Mouse (Mus musculus): Measurements from ENCODE around the gene Abl1.

The Abl1 gene

GRCm38 (mm10) chr2:31741728-31742127 is 53.6 kb downstream of the Abl1 start:
- no peak for DNase-seq (ENCODE audit: extremely low spot score, low spot score)

DNA sequence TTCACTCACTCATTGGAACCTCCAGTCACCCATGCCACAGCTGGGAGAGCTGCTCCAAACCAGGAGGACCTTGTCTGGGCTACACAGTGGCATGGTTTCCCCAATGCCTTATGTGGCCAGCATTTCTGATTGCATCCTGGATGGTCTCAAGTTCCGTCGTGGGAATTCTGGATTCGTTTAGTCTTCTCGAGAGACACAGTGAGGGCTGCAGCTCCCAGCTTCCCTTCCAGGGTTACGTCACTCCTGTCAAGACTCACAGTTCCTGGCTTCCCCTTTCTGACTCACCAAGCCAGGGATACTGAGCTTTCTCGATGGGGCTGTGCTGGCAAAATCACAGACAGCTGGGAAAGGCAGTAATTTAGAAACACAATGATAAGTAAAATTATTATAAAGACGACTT is 54.0 kb downstream of the Abl1 start:
- DNase-seq (ENCODE audit: extremely low spot score, low spot score), result no peak

- DNase-seq (ENCODE audit: extremely low spot score, low spot score), result no peak
Measured at GRCm38 (mm10) chr2:31745741-31746243, 57.6 kb downstream of the Abl1 start.

DNA sequence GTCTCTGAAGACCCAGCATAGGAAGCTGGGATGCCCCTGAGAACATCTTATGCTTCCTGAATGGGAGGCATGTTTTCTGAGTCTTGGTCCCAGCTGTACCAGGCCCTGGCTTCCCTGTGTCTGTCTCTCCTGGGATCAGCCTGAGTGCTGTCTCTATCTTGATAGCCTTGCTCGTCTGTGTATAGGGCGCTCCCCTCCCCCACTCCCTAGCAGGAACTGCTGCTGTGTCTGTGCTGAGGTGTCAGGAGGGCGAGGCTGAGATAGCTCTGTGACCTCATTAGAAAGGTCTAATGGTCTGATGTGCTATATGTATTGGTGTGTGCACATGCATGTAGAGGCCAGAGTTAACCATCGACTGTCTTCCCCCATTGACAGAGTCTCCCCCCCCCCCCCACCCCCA is 58.7 kb downstream of the Abl1 start:
- no peak for DNase-seq (ENCODE audit: extremely low spot score, low spot score)

- peak; percentile 57 for DNase-seq (ENCODE audit: extremely low spot score, low spot score)
Measured at GRCm38 (mm10) chr2:31749046-31749709, 61.0 kb downstream of the Abl1 start.

GRCm38 (mm10) chr2:31750133-31750532 is 62.0 kb downstream of the Abl1 start:
- no peak for DNase-seq (ENCODE audit: extremely low spot score, low spot score)

DNA sequence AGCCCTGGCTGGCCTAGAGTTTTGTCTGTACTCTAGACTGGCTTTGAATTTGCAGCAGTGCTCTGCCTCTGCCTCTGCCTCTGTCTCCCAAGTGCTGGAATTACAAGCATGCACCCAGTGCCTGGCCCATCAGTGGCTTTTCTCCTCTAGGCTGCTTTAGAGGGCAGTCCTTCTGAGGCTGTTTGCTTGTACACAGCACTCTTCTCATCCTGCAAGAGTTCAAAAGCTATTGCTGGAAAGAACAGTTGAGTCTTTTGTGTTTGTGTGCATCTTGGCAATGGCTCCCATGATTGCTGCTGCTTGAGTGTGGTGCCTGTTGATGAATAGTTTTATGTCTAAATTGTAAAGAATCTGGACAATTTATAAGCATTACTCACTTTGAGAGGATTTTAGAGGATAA is 69.3 kb downstream of the Abl1 start:
- no peak for DNase-seq (ENCODE audit: extremely low spot score, low spot score)

DNA sequence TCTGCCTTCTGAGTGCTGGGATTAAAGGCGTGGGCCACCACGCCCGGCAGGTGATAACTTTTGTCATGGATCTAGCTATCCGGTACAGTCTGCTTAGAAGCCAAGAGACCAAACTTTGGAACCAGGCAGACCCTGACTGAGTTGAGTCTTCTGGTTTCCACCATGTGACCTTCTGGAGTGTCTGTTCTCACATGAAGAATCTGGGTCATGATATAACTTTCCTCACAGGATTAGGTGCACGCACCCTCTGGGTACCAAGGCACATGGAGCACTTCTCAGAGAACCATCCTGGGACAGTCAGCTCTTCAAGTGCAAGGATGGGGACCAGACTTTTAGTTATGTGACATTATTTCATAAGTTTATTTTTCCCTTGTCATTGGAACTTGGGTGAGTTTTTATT is 70.8 kb downstream of the Abl1 start:
- no peak for DNase-seq (ENCODE audit: extremely low spot score, low spot score)

GRCm38 (mm10) chr2:31759751-31760460 is 71.7 kb downstream of the Abl1 start:
- peak; percentile 94 for DNase-seq (ENCODE audit: extremely low spot score, low spot score)

DNA sequence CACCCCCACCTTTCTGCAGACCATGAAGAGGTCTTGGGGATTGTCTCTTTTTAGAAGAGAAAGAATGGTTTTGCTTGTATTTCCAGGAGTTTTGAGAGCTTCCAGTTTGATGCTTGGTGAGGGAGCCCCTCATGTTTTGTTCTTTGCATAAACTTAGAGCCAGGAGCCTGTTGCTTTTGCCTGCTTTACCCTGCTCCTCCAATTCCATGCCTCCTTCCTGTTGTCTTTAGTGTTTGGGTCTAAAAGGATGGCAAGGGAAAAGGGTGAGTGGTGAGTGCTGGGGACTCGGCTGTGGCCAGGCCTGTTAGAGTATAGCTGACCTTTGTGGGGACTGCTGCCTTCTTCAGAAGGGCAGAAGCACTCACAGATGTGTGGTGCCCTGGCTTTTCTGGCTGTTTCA is 72.3 kb downstream of the Abl1 start:
- peak; percentile 58 for DNase-seq (ENCODE audit: extremely low spot score, low spot score)

DNA sequence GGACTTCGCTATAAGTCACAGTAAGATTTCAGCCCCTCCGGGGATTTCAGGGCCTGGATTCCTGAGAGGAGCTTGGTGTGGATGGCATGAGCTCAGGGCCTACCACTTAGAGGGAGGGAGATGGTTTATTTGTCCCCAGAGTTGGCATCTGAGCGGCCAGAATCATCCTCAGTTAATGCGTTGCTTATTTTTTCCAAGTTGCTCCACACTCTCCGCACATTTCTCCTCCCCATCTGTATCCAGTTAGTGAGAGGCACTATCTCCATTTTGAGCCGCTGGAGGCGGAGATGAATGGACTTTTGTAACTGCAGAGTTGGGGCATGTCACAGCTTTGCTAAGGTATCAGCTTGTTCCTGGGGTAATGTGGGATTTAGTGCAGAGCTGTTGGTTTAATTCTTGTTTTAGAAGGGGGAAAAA is 72.9 kb downstream of the Abl1 start:
- no peak for DNase-seq (ENCODE audit: extremely low spot score, low spot score)

DNA sequence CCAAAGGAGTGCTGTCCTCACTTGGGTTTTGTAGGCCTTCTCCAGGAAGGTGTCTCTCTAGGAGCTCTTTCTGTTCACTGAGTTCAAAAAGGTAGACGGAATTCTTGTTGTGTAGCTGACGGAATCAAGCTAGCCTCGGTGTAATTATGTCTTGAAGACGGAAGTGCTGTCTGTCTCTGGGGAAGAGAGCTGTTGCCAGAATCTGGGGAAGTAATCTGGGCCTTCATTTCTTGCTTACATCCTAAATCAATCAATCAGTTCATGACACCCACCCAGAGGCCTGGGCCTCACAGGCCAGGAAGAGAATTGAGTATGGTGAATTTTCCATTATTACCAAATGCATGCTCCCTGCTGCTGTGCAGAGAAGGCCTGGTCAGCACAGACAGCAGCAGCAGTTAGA is 73.4 kb downstream of the Abl1 start:
- DNase-seq (ENCODE audit: extremely low spot score, low spot score), result no peak

- no peak for DNase-seq (ENCODE audit: extremely low spot score, low spot score)
Measured at GRCm38 (mm10) chr2:31762155-31762554, 74.0 kb downstream of the Abl1 start.

DNA sequence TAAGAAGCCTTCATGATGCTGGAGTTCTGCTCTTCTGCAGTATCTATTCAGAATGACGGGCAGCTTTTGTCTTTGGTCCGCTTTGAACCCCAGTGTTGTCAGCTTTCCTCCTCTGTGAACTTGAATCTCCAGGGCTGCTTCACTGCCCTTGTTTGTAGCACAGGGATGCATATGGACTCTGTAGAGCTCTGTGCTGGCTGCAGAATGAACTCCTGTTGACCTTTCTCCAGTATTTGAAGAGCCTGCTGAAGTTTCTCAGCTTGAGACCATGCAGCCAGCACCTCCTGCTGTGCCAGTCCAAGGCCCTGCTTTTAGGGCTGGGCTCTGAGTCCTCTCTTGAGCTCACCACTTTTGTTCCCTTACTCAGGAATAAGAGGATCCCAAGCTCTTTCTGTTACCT is 74.7 kb downstream of the Abl1 start:
- no peak for DNase-seq (ENCODE audit: extremely low spot score, low spot score)

DNA sequence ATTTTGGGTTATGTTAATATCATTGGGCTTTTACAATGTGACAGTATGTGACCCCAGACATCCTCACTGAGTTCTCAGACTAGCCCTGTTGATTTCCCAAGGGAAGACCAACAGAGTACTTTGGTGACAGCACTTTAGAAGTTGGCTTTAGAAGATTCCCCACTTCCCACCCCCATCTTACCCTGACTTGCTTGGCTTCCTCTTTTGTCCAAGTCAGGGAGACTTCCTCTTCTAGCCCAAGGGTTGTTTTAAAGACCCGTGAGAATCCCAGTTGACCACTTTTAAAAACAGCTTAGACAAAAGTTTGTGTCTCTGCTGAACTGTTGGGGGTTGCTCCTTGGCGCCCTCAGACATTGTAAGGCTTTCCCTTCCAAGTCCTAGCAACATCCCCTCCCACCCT is 75.1 kb downstream of the Abl1 start:
- no peak for DNase-seq (ENCODE audit: extremely low spot score, low spot score)

GRCm38 (mm10) chr2:31767104-31767503 is 78.9 kb downstream of the Abl1 start:
- DNase-seq (ENCODE audit: extremely low spot score, low spot score), result no peak

GRCm38 (mm10) chr2:31767815-31768214 is 79.6 kb downstream of the Abl1 start:
- DNase-seq (ENCODE audit: extremely low spot score, low spot score), result no peak

GRCm38 (mm10) chr2:31769115-31769514 is 80.9 kb downstream of the Abl1 start:
- no peak for DNase-seq (ENCODE audit: extremely low spot score, low spot score)

- DNase-seq (ENCODE audit: extremely low spot score, low spot score), result no peak
Measured at GRCm38 (mm10) chr2:31769631-31770111, 81.5 kb downstream of the Abl1 start.

GRCm38 (mm10) chr2:31770781-31771441 is 82.7 kb downstream of the Abl1 start:
- no peak for DNase-seq (ENCODE audit: extremely low spot score, low spot score)

DNA sequence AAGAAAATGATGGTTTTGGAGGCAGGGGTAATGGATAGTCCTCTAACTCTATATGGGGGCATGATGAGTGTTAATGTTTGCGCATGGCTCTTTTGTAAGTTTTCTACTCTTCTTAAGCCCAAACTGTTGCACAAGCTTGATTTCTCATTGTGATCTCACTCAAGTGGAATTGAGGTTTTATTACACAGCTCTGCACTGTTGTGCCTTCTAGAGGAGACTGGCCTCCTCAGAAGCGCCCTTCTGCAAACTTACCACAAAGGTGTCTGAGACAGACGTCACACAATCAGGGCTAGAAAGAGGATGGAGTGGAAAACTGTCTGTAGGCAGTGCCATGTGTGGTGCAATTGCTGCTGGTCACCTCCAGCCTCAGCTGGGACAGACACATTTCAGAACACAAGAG is 88.3 kb downstream of the Abl1 start:
- DNase-seq (ENCODE audit: extremely low spot score, low spot score), result no peak

DNA sequence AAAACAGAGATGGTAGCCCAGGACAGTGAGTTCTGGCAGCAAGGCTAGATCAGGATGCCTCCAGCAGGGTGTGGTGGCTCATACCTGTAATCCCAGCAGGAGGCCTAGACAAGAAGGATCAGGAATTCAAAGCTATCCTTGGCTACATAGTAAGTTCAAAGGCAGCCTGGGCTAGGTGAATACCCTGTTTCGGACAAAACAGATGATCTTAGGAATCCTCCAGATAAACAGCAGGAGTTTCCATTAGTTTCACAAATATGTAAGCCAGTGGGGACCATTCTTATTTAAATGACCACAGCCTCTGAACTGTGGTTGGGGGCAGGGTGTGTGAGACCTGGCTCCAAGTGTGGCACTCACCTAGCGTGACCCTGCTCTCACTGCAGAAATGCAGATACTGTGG is 91.1 kb downstream of the Abl1 start:
- DNase-seq (ENCODE audit: extremely low spot score, low spot score), result no peak

Measured in neural tube, embryonic 10.5 days (tissue).